ENCODE assay signal across 16 mouse cellular contexts in genomic region chr3:14888549-14888948, GRCm38 (mm10). TPM values are rescaled to one million over a fixed set of nuclear protein-coding genes. Genes with fewer than 3 reads are reported as not detected.
DNase-seq lines count a peak whose midpoint lies in the region; ATAC-seq lines count a peak whose summit lies in the region.
"Had no signal": no experiment of that assay in that cellular context is flagged by ENCODE, and none has a peak within 500 bp of the region (broad histone marks: within the 10 kb centered on the region; RNA-seq: fewer than 3 reads in every experiment).

No protein-coding gene starts in this region.

- H3K9me3 ChIP-seq in heart, embryonic 13.5 days: no peaks in the 10 kb centered on the region
- H3K9me3 ChIP-seq in lung, embryonic 15.5 days: no peaks in the 10 kb centered on the region
- no peaks in the 10 kb centered on the region for H3K9me3 ChIP-seq in embryonic facial prominence, embryonic 10.5 days
- no peaks in the 10 kb centered on the region for H3K9me3 ChIP-seq in stomach, embryonic 16.5 days (replicated peaks; ENCODE audit: control insufficient read depth, low read length)
- H3K9me3 ChIP-seq: limb, embryonic 12.5 days had no signal

- peak overlapping the region; percentile 74 for H3K4me2 ChIP-seq in heart, embryonic 13.5 days
- H3K4me2 ChIP-seq in lung, embryonic 15.5 days: peak overlapping the region; percentile 57
- peak overlapping the region; percentile 27; the same call in 1 of the 2 replicates for H3K4me2 ChIP-seq in stomach, embryonic 16.5 days (ENCODE audit: low read depth, low read length)
- H3K4me2 ChIP-seq: limb, embryonic 12.5 days had no signal

- peaks cover 19% of the 10 kb centered on the region for H3K4me1 ChIP-seq in heart, embryonic 13.5 days
- peaks cover 17% of the 10 kb centered on the region for H3K4me1 ChIP-seq in lung, embryonic 15.5 days
- H3K4me1 ChIP-seq in embryonic facial prominence, embryonic 10.5 days: peaks cover 11% of the 10 kb centered on the region; the same call in 1 of the 2 replicates
- 0 out of 2 replicates have a peak, but pooled peaks cover 5% of the 10 kb centered on the region for H3K4me1 ChIP-seq in stomach, embryonic 16.5 days (ENCODE audit: control insufficient read depth, insufficient read depth, low read length)
- H3K4me1 ChIP-seq: limb, embryonic 12.5 days had no signal

- intact Hi-C loops in heart, postnatal 10 days (cut with DNase I): loop anchor here (5.0 kb wide), 1 partner anchor 354 kb away; no protein-coding TSS in a partner anchor

- H3K4me3 ChIP-seq in heart, embryonic 13.5 days: peak overlapping the region; percentile 83
- H3K4me3 ChIP-seq in lung, embryonic 15.5 days: peak overlapping the region; percentile 86
- 0 out of 2 replicates have a peak overlapping the region, but pooled peaks have one; percentile 11 for H3K4me3 ChIP-seq in embryonic facial prominence, embryonic 10.5 days
- H3K4me3 ChIP-seq in stomach, embryonic 16.5 days (replicated peaks; ENCODE audit: low read length): peak overlapping the region; percentile 28
- H3K4me3 ChIP-seq: heart, adult 2 months; limb, embryonic 12.5 days had no signal

- 0 out of 2 replicates have a peak overlapping the region, but pooled peaks have one; percentile 48 for H3K27ac ChIP-seq in heart, embryonic 13.5 days (replicated peaks)
- H3K27ac ChIP-seq in lung, embryonic 15.5 days: peak overlapping the region; percentile 92
- H3K27ac ChIP-seq in embryonic facial prominence, embryonic 10.5 days (replicated peaks): no peak overlapping the region
- no peak overlapping the region for H3K27ac ChIP-seq in stomach, embryonic 16.5 days (ENCODE audit: low read length)
- H3K27ac ChIP-seq: heart, adult 2 months; limb, embryonic 12.5 days had no signal

- no peak for ATAC-seq in heart, embryonic 13.5 days (ENCODE audit: extremely low read depth, insufficient number of reproducible peaks, low FRiP score, low TSS enrichment)
- no peak for ATAC-seq in lung, embryonic 15.5 days (ENCODE audit: borderline replicate concordance, extremely low read depth, low FRiP score, low TSS enrichment)
- ATAC-seq in stomach, embryonic 16.5 days (ENCODE audit: insufficient read depth, low FRiP score): no peak
- ATAC-seq: CD4-positive, CD25-positive, alpha-beta regulatory T cell, adult 4 months; Patski had no signal

- H3K9ac ChIP-seq in heart, embryonic 13.5 days: no peak overlapping the region
- H3K9ac ChIP-seq in lung, embryonic 15.5 days: peak overlapping the region; percentile 36; the same call in 1 of the 2 replicates
- no peak overlapping the region for H3K9ac ChIP-seq in stomach, embryonic 16.5 days (ENCODE audit: low read length)
- H3K9ac ChIP-seq: limb, embryonic 12.5 days had no signal

- H3K36me3 ChIP-seq in heart, embryonic 13.5 days: no peaks in the 10 kb centered on the region
- no peaks in the 10 kb centered on the region for H3K36me3 ChIP-seq in lung, embryonic 15.5 days
- no peaks in the 10 kb centered on the region for H3K36me3 ChIP-seq in embryonic facial prominence, embryonic 10.5 days (replicated peaks)
- no peaks in the 10 kb centered on the region for H3K36me3 ChIP-seq in stomach, embryonic 16.5 days (ENCODE audit: control insufficient read depth, insufficient read depth, low read length)
- H3K36me3 ChIP-seq: limb, embryonic 12.5 days had no signal

- 86% methylated on average over 2 of the region's 2 CpGs for WGBS in heart, embryonic 13.5 days
- WGBS in lung, embryonic 15.5 days: 36% methylated on average over 2 of the region's 2 CpGs
- WGBS in embryonic facial prominence, embryonic 10.5 days: 54% methylated on average over 2 of the region's 2 CpGs
- 77% methylated on average over 2 of the region's 2 CpGs for WGBS in stomach, embryonic 16.5 days

- no peak for DNase-seq in heart, postnatal 10 days
- DNase-seq in lung, postnatal 4 days: no peak
- DNase-seq in embryonic facial prominence, embryonic 10.5 days (ENCODE audit: low spot score): no peak
- DNase-seq in adrenal gland, postnatal 4 days (ENCODE audit: low spot score in 2 of 2): no peak
- DNase-seq: adrenal gland, adult 2 months; heart, adult 2 months; kidney, postnatal 14 days; layer of hippocampus, postnatal 36 days; right cerebral cortex, postnatal 25 days; thymus, postnatal 36 days had no signal

- no peaks in the 10 kb centered on the region for H3K27me3 ChIP-seq in heart, embryonic 13.5 days (replicated peaks)
- no peaks in the 10 kb centered on the region for H3K27me3 ChIP-seq in lung, embryonic 15.5 days
- H3K27me3 ChIP-seq in embryonic facial prominence, embryonic 10.5 days (replicated peaks; ENCODE audit: low read depth, poor library complexity, severe bottlenecking): peaks cover 18% of the 10 kb centered on the region
- peaks cover 4% of the 10 kb centered on the region; the same call in 1 of the 2 replicates for H3K27me3 ChIP-seq in stomach, embryonic 16.5 days (ENCODE audit: control insufficient read depth, insufficient read depth, low read length)
- H3K27me3 ChIP-seq: Patski had no signal

RNA-seq across cellular contexts. Expression of gene Car2, which starts 2.5 kb away (rescaled TPM):
- 130 and 134 TPM in 2 replicates for polyA plus RNA-seq in heart, embryonic 13.5 days (2015; fragmentation: Nextera tagmentation; extraction: Ambion mirVana)
- total RNA-seq in heart, postnatal 10 days (2021): 1 to 10 TPM; 6.0 to 8.3 TPM
- 392 and 393 TPM in 2 replicates for polyA plus RNA-seq in lung, embryonic 15.5 days (2015; fragmentation: Nextera tagmentation; extraction: Ambion mirVana)
- 72.8 and 77.4 TPM in 2 replicates for polyA plus RNA-seq in embryonic facial prominence, embryonic 10.5 days (2016; fragmentation: Nextera tagmentation; extraction: Ambion mirVana)
- 285 and 313 TPM in 2 replicates for polyA plus RNA-seq in stomach, embryonic 16.5 days (2015; fragmentation: Nextera tagmentation; extraction: Ambion mirVana)
- 10 to 100 TPM; 47.1 to 65.0 TPM for total RNA-seq in adrenal gland, postnatal 4 days (2021)

RNA-seq across cellular contexts. Expression of gene Car3, which starts 25.2 kb away (rescaled TPM):
- polyA plus RNA-seq in heart, embryonic 13.5 days (2015; fragmentation: Nextera tagmentation; extraction: Ambion mirVana): 6.8 and 7.5 TPM in 2 replicates
- 100 to 1,000 TPM in 1 of 2 experiments, 10 to 100 TPM in 1; 45.9 to 122 TPM for total RNA-seq in heart, postnatal 10 days (2021)
- polyA plus RNA-seq in lung, embryonic 15.5 days (2015; fragmentation: Nextera tagmentation; extraction: Ambion mirVana): 2.1 and 3.3 TPM in 2 replicates
- polyA plus RNA-seq in embryonic facial prominence, embryonic 10.5 days (2016; fragmentation: Nextera tagmentation; extraction: Ambion mirVana): 1.7 and 2.0 TPM in 2 replicates
- polyA plus RNA-seq in stomach, embryonic 16.5 days (2015; fragmentation: Nextera tagmentation; extraction: Ambion mirVana): 16.6 and 39.9 TPM in 2 replicates
- 100 to 1,000 TPM; 819 to 922 TPM for total RNA-seq in adrenal gland, postnatal 4 days (2021)
- polyA plus RNA-seq: CD4-positive, CD25-positive, alpha-beta regulatory T cell, adult 4 months had no signal

Comparison
In these comparisons a context has a peak if more than half of its experiments do, and no peak if none do; other contexts are left out.
1. H3K27ac ChIP-seq: peak in heart, embryonic 13.5 days (single experiment) and lung, embryonic 15.5 days (single experiment); none in embryonic facial prominence, embryonic 10.5 days (single experiment) and stomach, embryonic 16.5 days (single experiment).
2. H3K4me3 ChIP-seq: peak in every context shown above with its lines; median percentile 86 in lung, embryonic 15.5 days; 83 in heart, embryonic 13.5 days; 28 in stomach, embryonic 16.5 days; 11 in embryonic facial prominence, embryonic 10.5 days.
3. Peak in every context shown above with its lines, with median percentiles within 50 percentile points of each other: H3K4me2 ChIP-seq.